Mouse (Mus musculus) gastrocnemius, postnatal 36 days (tissue): ENCODE data around the gene Olfr954. TPM values are rescaled to one million over a fixed set of nuclear protein-coding genes. Genes with fewer than 3 reads are reported as not detected.

Experiments used
- DNase-seq, 2 experiments: peaks; one replicate each; pipeline ENCODE4 v3.0.0; 2022
- intact Hi-C: fragments of 180-260 bp; cut with DNase I; formaldehyde crosslinking; loops from one replicate; pipeline ENCODE4 v1.15.1; 2025
- long read RNA-seq, 2 experiments: library from polyadenylated mRNA; stranded (forward); transcript quantifications; one replicate each; pipeline ENCODE4 v2.0.0; 2021
- total RNA-seq, 2 experiments: library from RNA; stranded (reverse); gene quantifications; 2 replicates each; pipeline ENCODE4 v1.2.3; 2021

The Olfr954 gene
- not detected for total RNA-seq
- long read RNA-seq, experiment 1: 0 reads
- long read RNA-seq, experiment 2: 0 reads

DNA sequence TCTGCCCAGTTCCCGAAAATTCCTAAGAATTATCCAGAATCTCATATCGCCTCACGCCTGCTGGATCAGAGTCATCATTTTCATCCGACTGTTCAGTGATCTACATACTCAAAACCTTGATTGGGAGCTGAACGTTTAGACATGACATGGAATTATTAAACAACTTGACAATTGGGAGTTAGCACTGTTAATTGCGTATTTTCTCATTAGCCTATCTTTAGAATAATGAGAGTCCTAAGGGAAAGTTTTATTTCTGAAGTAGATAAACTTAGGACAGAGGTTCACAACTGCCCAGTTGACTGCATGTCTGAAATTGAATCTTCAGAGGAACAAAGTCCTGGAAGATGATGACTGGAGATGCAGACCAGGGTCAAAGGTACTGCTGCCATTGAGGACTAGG is at the start of gene Olfr954:
Olfr954 (plus strand) TSS at position 301 of the 400 bp plus-strand sequence.
- DNase-seq: no peak
- intact Hi-C loops: no loop called here

DNA sequence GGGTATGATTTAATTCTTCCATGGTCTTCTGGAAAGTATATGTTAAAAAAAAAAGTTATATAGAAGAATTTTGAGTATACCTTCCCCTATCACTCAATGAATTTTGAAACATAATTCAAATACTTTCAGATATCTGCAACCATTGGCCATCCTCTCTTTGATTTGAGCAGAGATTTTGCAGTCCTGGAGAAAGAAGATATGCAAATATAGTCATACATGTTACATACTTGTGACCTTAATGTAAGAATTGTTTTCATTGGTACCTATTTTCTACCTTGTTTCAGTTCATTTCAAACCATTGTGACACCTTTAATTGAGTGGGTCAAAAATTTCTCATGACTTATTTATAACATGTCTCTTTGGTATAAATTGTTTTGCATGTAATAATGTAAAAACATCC is 29.5 kb upstream of the Olfr954 start, which contains the start of gene Olfr952:
Olfr952 (minus strand) TSS at position 101 of the 400 bp plus-strand sequence.
- no peak for DNase-seq
- intact Hi-C loops: loop anchor here (5.0 kb wide), 1 partner anchor 40 kb away; no protein-coding TSS in a partner anchor

DNA sequence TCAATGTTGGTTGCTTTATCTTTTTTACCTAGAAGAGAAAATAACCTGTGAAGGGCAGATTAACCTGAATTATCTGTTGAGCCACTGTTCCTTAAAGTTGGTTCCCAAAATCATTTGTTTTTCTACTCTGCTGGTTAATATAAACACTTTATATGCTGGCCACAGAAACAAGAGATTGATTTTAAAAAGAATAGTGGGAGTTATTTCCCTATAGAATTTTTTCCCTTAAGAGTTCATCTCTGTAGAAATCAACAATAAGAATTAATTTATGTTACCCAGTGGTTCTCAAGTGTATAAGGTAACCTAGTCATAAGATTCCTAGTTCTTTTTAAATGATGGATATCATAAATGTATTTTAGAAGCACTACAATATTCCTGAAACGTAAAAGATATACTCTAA is 15.3 kb downstream of the Olfr954 start, which contains the start of gene Olfr955:
Olfr955 (minus strand) TSS at position 101 of the 400 bp plus-strand sequence.
- no peak for DNase-seq
- intact Hi-C loops: no loop called here

DNA sequence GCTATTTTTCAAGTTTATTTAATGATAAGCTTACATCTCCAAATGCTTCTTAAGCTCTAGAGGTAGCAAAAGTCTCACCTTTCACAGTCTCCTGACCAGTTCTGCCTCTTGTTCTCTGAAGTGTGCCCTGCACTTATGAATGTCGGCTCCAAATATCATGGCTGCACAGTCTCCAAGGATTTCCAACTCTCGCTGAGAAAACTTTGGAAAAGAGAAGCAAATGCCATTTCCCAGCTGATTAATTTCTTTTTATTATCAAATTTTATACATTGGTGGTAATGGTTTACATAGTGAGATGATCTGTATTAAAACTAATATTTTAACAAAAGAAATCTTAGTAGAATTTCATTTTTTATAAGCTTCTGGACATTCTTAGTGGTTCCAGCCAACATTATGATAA is 37.4 kb downstream of the Olfr954 start, which contains the start of gene Olfr44:
Olfr44 (minus strand) TSS at position 101 of the 400 bp plus-strand sequence.
- intact Hi-C loops: no loop called here
- DNase-seq: no peak

DNA sequence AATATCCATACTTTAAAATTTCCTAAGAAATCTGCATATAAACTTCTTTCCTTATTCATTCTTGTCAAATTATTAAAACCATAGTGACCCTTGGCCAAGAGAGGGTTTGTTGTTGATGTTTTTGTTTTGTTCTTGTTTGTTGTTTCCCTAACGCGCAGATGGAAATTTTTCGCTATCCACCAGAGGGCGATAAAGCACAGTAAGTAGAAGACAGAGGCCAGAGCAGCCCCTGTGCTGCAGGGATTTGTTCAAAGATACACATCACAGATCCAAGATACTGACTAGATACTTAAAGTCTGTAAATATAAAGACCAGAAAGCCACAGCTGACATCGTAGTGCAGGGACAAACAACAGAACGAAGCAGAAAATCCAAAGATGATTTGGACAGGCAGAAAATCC is 52.5 kb downstream of the Olfr954 start:
- peak in 1 of 2 experiments; percentile 8 for DNase-seq
- intact Hi-C loops: loop anchor here (2.0 kb wide), 1 partner anchor 102 kb away; the partner anchor contains the start of gene Olfr148

DNA sequence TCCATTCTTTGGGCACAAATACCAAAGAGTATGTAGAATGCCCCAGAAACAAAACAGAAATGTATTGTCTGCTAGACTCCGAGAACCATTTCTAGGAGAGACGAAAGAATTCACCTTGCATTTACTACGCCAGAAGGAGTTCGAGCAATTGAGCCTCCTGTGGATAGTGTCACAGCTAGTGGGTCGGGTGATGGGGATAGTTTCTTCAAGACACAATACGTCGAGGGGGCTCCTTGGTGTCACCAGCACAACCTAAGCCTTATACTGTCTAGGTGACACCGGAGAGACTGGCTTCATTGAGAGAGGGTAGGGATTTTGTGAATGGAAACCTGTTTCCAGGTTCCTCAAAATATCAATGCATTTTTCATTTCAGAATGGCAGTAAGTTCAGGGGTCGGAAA is 52.9 kb downstream of the Olfr954 start:
- intact Hi-C loops: loop anchor here (2.0 kb wide), 1 partner anchor 101 kb away; the partner anchor contains the start of gene Olfr148

More for the DNA sequence above, 52.9 kb downstream of the Olfr954 start:
- DNase-seq: no peak

Other genes starting within 250 kb of the Olfr954 start
- not detected for gene Olfr1537, start 206.7 kb upstream of the Olfr954 start, total RNA-seq
- gene Olfr945, start 179.9 kb upstream of the Olfr954 start, total RNA-seq: not detected
- gene Olfr948, start 130.7 kb upstream of the Olfr954 start, total RNA-seq: not detected
- gene Olfr951, start 69.3 kb upstream of the Olfr954 start, total RNA-seq: not detected
- not detected for gene Olfr952, start 29.6 kb upstream of the Olfr954 start, total RNA-seq
- not detected for gene Olfr955, start 15.2 kb downstream of the Olfr954 start, total RNA-seq
- gene Olfr44, start 37.3 kb downstream of the Olfr954 start, total RNA-seq: not detected
- not detected for gene Olfr957, start 59.1 kb downstream of the Olfr954 start, total RNA-seq
- gene Olfr958, start 97.4 kb downstream of the Olfr954 start, total RNA-seq: not detected
- gene Olfr959, start 118.9 kb downstream of the Olfr954 start, total RNA-seq: not detected
- gene AW551984, start 147.7 kb downstream of the Olfr954 start, total RNA-seq: 1 to 10 TPM in 1 of 2 experiments, under 1 TPM in 1; 0.92 to 1.3 TPM
- not detected for gene Olfr148, start 154.0 kb downstream of the Olfr954 start, total RNA-seq
- not detected for gene Olfr960, start 164.7 kb downstream of the Olfr954 start, total RNA-seq
- not detected for gene Olfr961, start 188.4 kb downstream of the Olfr954 start, total RNA-seq
- gene Olfr963, start 210.5 kb downstream of the Olfr954 start, total RNA-seq: not detected